Mouse (Mus musculus) bone marrow macrophage, adult 2 months (primary cell): ENCODE data around the gene Ptprm.

ENCODE experiments used
- CTCF ChIP-seq: IDR thresholded peaks from 2 replicates; pipeline ENCODE4 v1.5.1; 2012; ENCODE audit warnings: low read depth, mild to moderate bottlenecking, low read length, moderate library complexity
- POLR2A ChIP-seq: IDR thresholded peaks from 2 replicates; pipeline ENCODE4 v1.6.1; 2012; ENCODE audit warnings: mild to moderate bottlenecking, low read depth, low read length, borderline replicate concordance

DNA sequence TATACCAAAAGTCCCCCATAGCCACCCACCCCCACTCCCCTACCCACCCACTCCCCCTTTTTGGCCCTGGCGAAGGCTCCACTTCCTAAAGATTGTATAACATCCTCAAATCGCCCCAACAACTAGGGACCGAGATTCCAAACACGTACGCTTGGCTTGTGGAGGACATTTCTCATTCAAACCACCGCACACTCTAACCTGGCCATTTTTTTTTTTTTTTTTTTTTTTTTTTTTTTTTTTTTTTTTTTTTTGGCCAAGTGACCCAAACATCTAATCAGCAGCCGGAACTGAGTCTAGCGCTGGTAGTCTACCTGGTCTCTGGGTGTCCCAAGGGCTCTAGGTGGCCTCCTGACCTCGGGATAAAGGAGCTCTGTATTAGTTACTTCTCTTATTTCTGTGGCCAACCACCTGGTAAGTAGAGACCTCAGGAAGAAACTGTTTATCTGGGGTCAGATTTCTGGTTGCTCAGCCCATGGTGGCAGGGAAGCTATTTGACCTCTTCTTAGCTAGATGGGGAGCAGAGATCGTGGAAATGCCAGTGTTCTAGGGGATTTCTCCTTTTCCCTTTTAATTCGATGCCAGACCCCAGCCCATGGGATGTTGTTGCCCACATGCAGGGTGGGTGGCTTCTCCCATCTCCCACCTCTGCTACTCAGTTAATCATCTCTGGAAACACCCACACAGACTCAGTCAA, 9.3 kb upstream of the Ptprm start:
- TF ChIP-seq CTCF (no peak), POLR2A (no peak)
